Mouse (Mus musculus): ENCODE data around the gene 1700025G04Rik.

DNA sequence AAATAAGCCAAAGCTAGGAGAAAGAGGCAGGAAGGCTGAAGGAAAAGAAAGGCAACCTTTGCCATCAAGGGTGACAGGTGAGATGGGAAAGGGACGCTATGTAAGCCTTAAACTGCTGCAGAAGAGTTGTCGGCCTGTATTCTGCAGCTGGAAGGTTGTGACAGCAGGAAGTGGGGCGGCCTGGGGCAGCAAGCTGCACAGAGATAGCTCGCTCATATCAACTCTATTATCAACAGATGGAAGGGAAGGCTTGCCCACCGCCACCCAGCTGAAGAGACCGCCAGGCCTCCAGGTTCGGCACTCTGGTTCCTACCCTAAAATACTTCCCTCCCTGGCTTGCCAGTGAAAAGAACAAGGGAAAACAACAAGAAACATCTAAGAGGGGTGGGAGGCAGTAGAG lies 39.9 kb downstream of the 1700025G04Rik start:
- TF ChIP-seq CTCF (IDR thresholded peaks at IDR 0.05; ENCODE audit: low read depth): no peak
- no peak for TF ChIP-seq EP300 (IDR thresholded peaks at IDR 0.05; ENCODE audit: low read depth)
